Mouse (Mus musculus) ES-E14 (cell line): ENCODE results near the gene Slc17a9. TPM values are rescaled to one million over a fixed set of nuclear protein-coding genes. Genes with fewer than 3 reads are reported as not detected.
A peak's percentile ranks its signal among the peaks of the same experiment; 100 is the strongest.

Source experiments
- DNase-seq: peaks from one replicate; pipeline ENCODE4 v3.0.0-alpha.2; 2013; ENCODE audit warnings: low read depth, low spot score
- H3K27ac ChIP-seq: 2 replicates; pipeline ENCODE4 v1.5.1; 2012; ENCODE audit warnings: low read depth, mild to moderate bottlenecking, low read length, moderate library complexity, mixed read lengths; ENCODE audit not compliant: poor library complexity, insufficient read depth, severe bottlenecking
- H3K36me3 ChIP-seq: 2 replicates; pipeline ENCODE4 v1.6.1; 2012; ENCODE audit warnings: mild to moderate bottlenecking, low read length, moderate library complexity, mixed read lengths; ENCODE audit not compliant: control insufficient read depth, poor library complexity, insufficient read depth, severe bottlenecking
- H3K4me1 ChIP-seq, 2 experiments: fragments of 150-350 bp in 1 of 2; sonication (generic) in 1 of 2; 2 replicates each; pipeline ENCODE4 v1.6.1; 2012; ENCODE audit warnings: low read length in 2 of 2, mild to moderate bottlenecking in 1 of 2, mixed read lengths in 1 of 2; ENCODE audit not compliant: control insufficient read depth in 2 of 2, insufficient read depth in 2 of 2, poor library complexity in 1 of 2
- H3K4me3 ChIP-seq, 2 experiments: fragments of 150-350 bp in 1 of 2; sonication (generic) in 1 of 2; 2 replicates each; pipeline ENCODE4 v1.5.1; 2012; ENCODE audit warnings: low read length in 2 of 2, low read depth in 1 of 2, mild to moderate bottlenecking in 1 of 2, mixed read lengths in 1 of 2; ENCODE audit not compliant: insufficient read depth in 1 of 2, poor library complexity in 1 of 2, severe bottlenecking in 1 of 2
- H3K9ac ChIP-seq: 2 replicates; pipeline ENCODE4 v1.6.1; 2012; ENCODE audit warnings: low read depth, mild to moderate bottlenecking, low read length, mixed read lengths; ENCODE audit not compliant: poor library complexity, insufficient read depth, severe bottlenecking
- H3K9me3 ChIP-seq: fragments of 150-350 bp; sonication (generic); 2 replicates; pipeline ENCODE4 v1.6.1; 2012; ENCODE audit warnings: low read depth, mild to moderate bottlenecking, low read length; ENCODE audit not compliant: control insufficient read depth, insufficient read depth
- CHD2 ChIP-seq: IDR thresholded peaks from 2 replicates; pipeline ENCODE4 v1.6.1; 2014; ENCODE audit warnings: mild to moderate bottlenecking, low read depth, low read length, inconsistent platforms
- HCFC1 ChIP-seq: IDR thresholded peaks from 2 replicates; pipeline ENCODE4 v1.6.1; 2012; ENCODE audit warnings: low read length, inconsistent platforms, borderline replicate concordance; ENCODE audit not compliant: insufficient read depth
- MAFK ChIP-seq: IDR thresholded peaks from 2 replicates; pipeline ENCODE4 v1.6.1; 2014; ENCODE audit warnings: mild to moderate bottlenecking, low read depth, low read length, inconsistent platforms; ENCODE audit not compliant: insufficient read depth
- ZC3H11A ChIP-seq: IDR thresholded peaks from 2 replicates; pipeline ENCODE4 v1.6.1; 2012; ENCODE audit warnings: low read depth, mild to moderate bottlenecking, inconsistent platforms, low read length, borderline replicate concordance
- ZNF384 ChIP-seq: IDR thresholded peaks from 2 replicates; pipeline ENCODE4 v1.6.1; 2012; ENCODE audit warnings: low read depth, low read length, inconsistent platforms
- in situ Hi-C, 2 experiments: fragments of 600-800 bp; cut with MboI; formaldehyde crosslinking; loops; one replicate each; pipeline ENCODE4 v1.15.1; 2025; ENCODE audit warnings: low sequenced_read_pairs in 2 of 2, inconsistent platforms in 1 of 2; ENCODE audit not compliant: unreplicated experiment in 2 of 2
- total RNA-seq: library from RNA; depleted of rRNA; stranded (reverse); fragments of 300-350 nt; gene quantifications from 2 replicates; pipeline ENCODE4 v1.2.3, GENCODE M21; 2012

The Slc17a9 gene
- total RNA-seq, 1 experiment: 12.0 TPM

GRCm38 (mm10) chr2:180703175-180703574, 21.9 kb upstream of the Slc17a9 start:
- Histone ChIP-seq H3K4me1 (peaks cover 13 to 16% of the 10 kb centered on the region in 2 experiments; a peak in 3 of 4 replicates), H3K36me3 (peaks cover 15% of the 10 kb centered on the region), H3K4me3 (peak overlapping the region; percentile 73 to 93), H3K9me3 (no peaks in the 10 kb centered on the region), H3K9ac (peak overlapping the region; percentile 24; the same call in 1 of the 2 replicates), H3K27ac (no peak overlapping the region; the same call in 1 of the 2 replicates)
- no peak for TF ChIP-seq MAFK
- no peak for TF ChIP-seq ZC3H11A
- TF ChIP-seq CHD2: no peak
- no peak for TF ChIP-seq ZNF384
- no peak for TF ChIP-seq HCFC1
- in situ Hi-C loops: no loop called here
- DNase-seq: no peak

- DNase-seq: no peak
- peak overlapping the region; percentile 2 to 73; a peak in 3 of 4 replicates for H3K4me3 ChIP-seq
- in situ Hi-C loops: no loop called here
- no peaks in the 10 kb centered on the region for H3K9me3 ChIP-seq
- H3K36me3 ChIP-seq: peaks cover 15% of the 10 kb centered on the region
- TF ChIP-seq ZNF384: no peak
- no peak for TF ChIP-seq MAFK
- TF ChIP-seq ZC3H11A: no peak
- TF ChIP-seq CHD2: no peak
- TF ChIP-seq HCFC1: no peak
- no peak overlapping the region for H3K9ac ChIP-seq
- peaks cover 13 to 16% of the 10 kb centered on the region in 2 experiments; a peak in 3 of 4 replicates for H3K4me1 ChIP-seq
- H3K27ac ChIP-seq: no peak overlapping the region
Observed at GRCm38 (mm10) chr2:180703645-180704359, 21.3 kb upstream of the Slc17a9 start.

- Histone ChIP-seq H3K4me1 (peaks cover 9 to 16% of the 10 kb centered on the region in 2 experiments; a peak in 3 of 4 replicates), H3K36me3 (peaks cover 17% of the 10 kb centered on the region), H3K9me3 (no peaks in the 10 kb centered on the region), H3K4me3 (peak overlapping the region in 1 of 2 experiments; percentile 13; a peak in 2 of 4 replicates), H3K9ac (peak overlapping the region; percentile 10; the same call in 1 of the 2 replicates), H3K27ac (no peak overlapping the region; the same call in 1 of the 2 replicates)
- DNase-seq: no peak
- TF ChIP-seq MAFK: no peak
- TF ChIP-seq CHD2: no peak
- TF ChIP-seq ZNF384: no peak
- no peak for TF ChIP-seq HCFC1
- TF ChIP-seq ZC3H11A: no peak
- in situ Hi-C loops: no loop called here
Observed at GRCm38 (mm10) chr2:180704591-180704990, 20.5 kb upstream of the Slc17a9 start.

- in situ Hi-C loops: no loop called here
Observed at GRCm38 (mm10) chr2:180705066-180705465, 20.0 kb upstream of the Slc17a9 start.

More at GRCm38 (mm10) chr2:180705066-180705465, 20.0 kb upstream of the Slc17a9 start:
- no peak for DNase-seq
- Histone ChIP-seq H3K9ac (peak overlapping the region; percentile 10; the same call in 1 of the 2 replicates), H3K4me1 (peaks cover 7 to 16% of the 10 kb centered on the region in 2 experiments; a peak in 3 of 4 replicates), H3K27ac (no peak overlapping the region; the same call in 1 of the 2 replicates), H3K9me3 (no peaks in the 10 kb centered on the region), H3K4me3 (peak overlapping the region in 1 of 2 experiments; percentile 36; a peak in 2 of 4 replicates), H3K36me3 (peaks cover 17% of the 10 kb centered on the region)
- no peak for TF ChIP-seq MAFK
- no peak for TF ChIP-seq ZNF384
